Mouse (Mus musculus) liver, embryonic 14.5 days (tissue): ENCODE results near the gene Kank2.

Source experiments
- CTCF ChIP-seq: IDR thresholded peaks from 2 replicates; pipeline ENCODE4 v1.5.1; 2016; ENCODE audit warnings: antibody characterized with exemption, low read depth, control low read depth
- EP300 ChIP-seq: IDR thresholded peaks from 2 replicates; pipeline ENCODE4 v1.6.1; 2016; ENCODE audit warnings: antibody characterized with exemption, low read depth

- TF ChIP-seq CTCF = no peak
- TF ChIP-seq EP300 = no peak
Measured at GRCm38 (mm10) chr9:21847926-21848325, 49.4 kb upstream of the Kank2 start.
